Mouse (Mus musculus): ENCODE results near the gene Mad1l1.
"Not testable (repeated sequence)": the region's sequence is repeated elsewhere in the genome, so short reads cannot be mapped to it uniquely, and the experiment has no call there.

Gene Mad1l1

DNA sequence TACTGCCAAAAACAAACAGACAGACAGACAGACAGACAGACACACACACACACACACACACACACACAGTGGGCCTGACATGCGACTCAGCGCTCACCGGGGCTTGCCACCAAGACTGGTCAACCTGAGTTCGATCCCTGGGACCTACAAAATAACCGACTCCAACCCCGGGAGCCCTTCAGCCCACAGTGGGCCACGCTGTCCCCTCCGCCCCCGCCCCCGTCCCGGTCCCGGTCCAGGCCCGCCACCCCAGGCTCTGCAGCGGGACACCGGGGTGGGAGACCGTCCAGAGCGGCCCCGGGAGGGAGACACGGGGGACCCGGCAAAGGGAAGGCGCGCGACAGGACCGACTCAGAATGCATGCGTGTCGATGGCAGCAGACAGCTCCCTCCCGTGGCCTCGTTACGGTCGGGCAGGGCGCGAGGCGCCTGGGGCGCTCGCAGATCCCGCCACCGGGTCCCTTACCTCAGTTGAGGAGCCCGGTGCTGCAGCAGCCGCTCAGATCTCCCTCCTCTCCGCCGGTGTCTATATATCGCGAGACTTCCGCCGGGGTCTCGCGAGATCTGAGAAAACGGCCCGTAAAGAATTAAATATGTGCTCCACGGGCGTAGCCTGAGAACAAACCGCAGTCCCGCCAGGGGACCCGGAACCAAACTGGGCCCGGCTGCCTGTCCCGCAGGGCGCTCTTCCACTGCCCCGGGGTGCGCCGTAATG lies at the start of gene Mad1l1, which contains the start of gene Nudt1:
Gene Mad1l1, minus strand, starts transcription at position 511 of the 714 bp plus-strand sequence.
Gene Nudt1, plus strand, starts transcription at position 615 of the 714 bp plus-strand sequence.
- in situ Hi-C loops (cut with MboI; ENCODE audit: low sequenced_read_pairs) = no loop called here

- in situ Hi-C loops (cut with MboI; ENCODE audit: low sequenced_read_pairs) = no loop called here
These were observed 49.3 kb upstream of the Mad1l1 start for GRCm38 (mm10) chr5:140370446-140371254.

GRCm38 (mm10) chr5:140369466-140369865 lies 48.1 kb upstream of the Mad1l1 start:
- in situ Hi-C loops (cut with MboI; ENCODE audit: low sequenced_read_pairs) = no loop called here

- in situ Hi-C loops (cut with MboI; ENCODE audit: low sequenced_read_pairs) = no loop called here
These were observed 47.6 kb upstream of the Mad1l1 start for GRCm38 (mm10) chr5:140368926-140369325.

DNA sequence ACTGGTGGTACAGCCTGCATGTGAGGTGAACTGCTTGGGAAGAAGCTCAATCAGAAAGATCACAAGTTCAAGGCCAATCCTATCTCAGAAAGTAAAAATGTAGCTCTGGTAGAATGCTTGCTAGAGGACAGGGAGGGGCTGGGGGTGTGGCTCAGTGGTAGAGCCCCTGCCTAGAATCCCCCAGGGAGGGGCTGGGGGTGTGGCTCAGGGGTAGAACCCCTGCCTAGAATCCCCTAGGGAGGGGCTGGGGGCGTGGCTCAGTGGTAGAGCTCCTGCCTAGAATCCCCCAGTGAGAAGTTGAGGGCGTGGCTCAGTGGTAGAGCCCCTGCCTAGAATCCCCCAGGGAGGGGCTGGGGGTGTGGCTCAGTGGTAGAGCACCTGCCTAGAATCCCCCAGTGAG lies 46.8 kb upstream of the Mad1l1 start:
- in situ Hi-C loops (cut with MboI; ENCODE audit: low sequenced_read_pairs) = not testable (repeated sequence)

GRCm38 (mm10) chr5:140364415-140364814 lies 43.1 kb upstream of the Mad1l1 start:
- in situ Hi-C loops (cut with MboI; ENCODE audit: low sequenced_read_pairs) = no loop called here

DNA sequence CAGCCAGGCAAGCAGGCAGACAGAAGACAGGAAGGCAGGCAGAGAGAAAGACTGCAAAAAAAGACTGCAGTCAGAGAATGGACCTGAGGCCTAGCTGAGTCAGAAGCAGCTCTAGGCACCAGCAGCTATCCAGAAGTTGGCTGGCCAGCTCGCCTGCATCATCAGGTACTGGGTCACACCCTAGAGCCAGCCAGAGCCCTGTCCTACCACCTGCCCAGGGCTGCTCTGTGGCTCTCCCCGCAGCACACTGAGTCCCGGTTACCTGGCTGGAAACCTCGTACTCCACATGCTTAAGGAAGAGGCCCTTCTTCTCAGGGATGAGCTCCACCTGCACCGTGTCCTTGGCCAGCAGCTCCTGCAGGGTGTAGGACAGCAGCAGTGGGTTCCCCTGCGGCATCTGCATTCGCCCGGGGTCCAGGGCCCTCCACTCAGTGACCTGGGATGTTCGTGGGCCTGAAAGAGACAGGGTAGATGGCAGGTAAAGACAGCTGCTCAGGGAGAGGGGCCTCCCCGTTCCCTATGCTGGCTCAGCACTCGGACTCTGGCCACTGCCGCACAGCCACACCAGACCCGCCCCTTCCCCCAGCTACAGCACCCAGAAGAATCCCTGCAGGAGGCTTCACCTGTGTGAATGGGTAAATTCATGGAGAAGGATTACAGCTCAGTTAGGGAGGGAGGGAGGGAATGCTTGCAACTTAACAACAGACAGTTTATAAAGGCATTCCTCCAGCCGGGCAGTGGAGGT lies 38.8 kb upstream of the Mad1l1 start:
- in situ Hi-C loops (cut with MboI; ENCODE audit: low sequenced_read_pairs) = no loop called here

- in situ Hi-C loops (cut with MboI; ENCODE audit: low sequenced_read_pairs) = no loop called here
These were observed 36.1 kb upstream of the Mad1l1 start for GRCm38 (mm10) chr5:140357466-140357865.

DNA sequence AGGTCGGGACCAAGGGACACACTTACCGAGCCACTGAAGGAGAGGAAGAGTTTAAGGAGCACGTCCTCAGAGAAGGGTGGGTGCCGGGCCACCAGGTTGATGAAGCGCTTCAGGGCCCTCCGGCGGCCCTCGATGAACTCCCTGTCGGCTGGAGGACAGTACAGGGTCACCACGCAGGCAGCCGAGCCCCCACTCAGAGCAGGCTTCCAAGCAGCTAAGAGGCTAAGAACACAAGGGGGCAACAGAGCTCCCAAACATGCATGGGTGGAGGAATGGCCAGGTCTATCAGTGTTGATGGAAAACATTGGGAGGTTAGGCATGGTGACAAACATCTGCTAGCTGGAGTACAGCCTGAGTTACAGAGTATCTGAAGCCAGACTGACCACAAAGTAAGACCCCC lies 34.6 kb upstream of the Mad1l1 start:
- in situ Hi-C loops (cut with MboI; ENCODE audit: low sequenced_read_pairs) = no loop called here

DNA sequence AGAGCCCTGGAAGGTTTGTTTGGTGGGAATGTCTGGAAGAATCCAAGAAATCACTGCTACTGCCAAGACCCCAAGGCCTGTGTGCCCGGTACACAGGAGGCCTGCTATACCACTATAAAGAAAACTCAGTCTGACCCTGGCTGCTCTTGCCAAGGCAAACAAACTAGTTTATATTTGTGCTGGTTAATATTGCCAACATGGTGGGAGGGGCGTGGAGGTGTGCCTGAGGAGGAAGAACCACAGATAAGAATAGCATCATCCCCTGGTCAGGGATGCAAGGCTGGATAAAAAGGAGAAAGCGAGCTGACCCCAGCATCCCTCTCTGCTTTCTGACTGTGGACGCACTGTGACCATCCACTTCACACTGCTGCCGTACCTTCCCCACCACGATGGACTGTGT lies 31.0 kb upstream of the Mad1l1 start:
- in situ Hi-C loops (cut with MboI; ENCODE audit: low sequenced_read_pairs) = no loop called here

DNA sequence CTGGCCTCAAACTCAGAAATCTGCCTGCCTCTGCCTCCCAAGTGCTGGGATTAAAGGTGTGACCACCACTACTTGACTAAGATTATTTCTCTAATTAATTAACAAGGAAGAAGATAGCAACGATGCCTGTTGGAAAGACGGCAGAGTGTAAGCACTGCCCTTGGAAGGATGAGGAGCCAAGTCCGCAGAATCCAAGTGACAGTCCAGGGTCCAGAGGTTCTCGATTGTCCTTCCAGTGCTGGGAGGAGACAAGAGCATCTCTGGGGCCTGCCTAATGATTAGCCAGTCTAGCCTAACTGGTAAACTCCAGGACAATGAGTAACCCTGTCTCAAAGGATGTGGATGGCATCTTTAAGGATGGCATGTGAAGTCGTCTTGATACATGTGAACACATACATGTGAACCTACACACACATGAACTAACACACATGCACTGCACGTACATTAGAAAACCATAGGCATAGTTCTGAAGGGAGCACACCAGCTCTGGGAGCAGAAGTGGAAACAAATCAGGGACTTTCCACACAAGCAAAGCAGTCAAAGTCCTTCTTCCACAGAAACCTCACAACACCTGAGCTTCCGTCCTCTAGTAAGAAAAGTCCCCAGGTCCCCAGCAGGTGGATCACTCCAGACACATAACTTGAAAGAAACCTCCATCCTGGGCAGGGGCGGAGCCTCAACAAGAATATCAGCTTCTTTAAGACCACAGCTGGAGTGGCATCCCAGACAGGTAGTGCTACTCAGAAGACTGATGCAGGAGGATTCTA lies 29.6 kb upstream of the Mad1l1 start:
- in situ Hi-C loops (cut with MboI; ENCODE audit: low sequenced_read_pairs) = no loop called here

GRCm38 (mm10) chr5:140349882-140350281 lies 28.5 kb upstream of the Mad1l1 start:
- in situ Hi-C loops (cut with MboI; ENCODE audit: low sequenced_read_pairs) = loop anchor here (10.0 kb wide), 1 partner anchor 45 kb away; no protein-coding TSS in a partner anchor

- in situ Hi-C loops (cut with MboI; ENCODE audit: low sequenced_read_pairs) = loop anchor here (10.0 kb wide), 1 partner anchor 49 kb away; no protein-coding TSS in a partner anchor
These were observed 24.7 kb upstream of the Mad1l1 start for GRCm38 (mm10) chr5:140346050-140346449.

- in situ Hi-C loops (cut with MboI; ENCODE audit: low sequenced_read_pairs) = loop anchor here (10.0 kb wide), 1 partner anchor 50 kb away; no protein-coding TSS in a partner anchor
These were observed 23.9 kb upstream of the Mad1l1 start for GRCm38 (mm10) chr5:140345244-140345643.

GRCm38 (mm10) chr5:140342880-140343279 lies 21.5 kb upstream of the Mad1l1 start:
- in situ Hi-C loops (cut with MboI; ENCODE audit: low sequenced_read_pairs) = loop anchor here (10.0 kb wide), 1 partner anchor 52 kb away; no protein-coding TSS in a partner anchor

DNA sequence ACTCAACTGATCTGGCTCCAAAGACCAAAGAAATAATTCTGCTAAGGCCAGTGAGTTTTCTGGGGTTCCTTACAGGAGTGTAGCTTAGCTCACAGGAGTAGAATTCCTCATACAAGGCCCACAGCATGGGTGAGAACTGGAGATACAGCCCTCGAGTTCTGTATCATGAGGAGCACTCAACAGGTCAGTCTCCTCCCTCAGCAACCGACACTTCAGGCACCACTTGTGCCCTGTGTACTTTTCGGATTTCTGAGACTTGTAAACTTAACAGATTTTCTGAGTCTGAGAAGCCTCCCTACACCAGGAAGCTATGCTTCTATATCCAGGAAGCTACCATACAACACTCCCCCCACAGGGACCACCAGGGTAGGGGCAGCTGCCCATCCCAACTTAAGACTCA lies 18.5 kb upstream of the Mad1l1 start:
- in situ Hi-C loops (cut with MboI; ENCODE audit: low sequenced_read_pairs) = loop anchor here (10.0 kb wide), 1 partner anchor 55 kb away; no protein-coding TSS in a partner anchor

DNA sequence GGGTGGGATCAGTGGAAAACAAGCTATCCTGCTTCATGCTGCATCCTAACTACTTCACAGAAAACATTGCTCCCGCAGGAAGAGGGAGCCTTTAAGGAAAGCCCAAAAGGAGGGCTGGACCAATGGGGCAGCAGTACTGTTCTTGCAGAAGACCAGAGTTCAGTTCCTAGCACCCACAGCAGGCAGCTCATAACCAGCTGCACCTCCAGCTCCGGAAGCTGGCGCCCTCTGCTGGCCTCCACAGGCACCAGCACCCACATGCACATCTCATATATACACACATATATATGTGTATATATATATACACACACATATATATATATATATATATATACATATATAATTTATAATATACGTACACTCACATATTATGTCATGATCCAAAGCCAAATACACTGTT lies 17.4 kb upstream of the Mad1l1 start:
- in situ Hi-C loops (cut with MboI; ENCODE audit: low sequenced_read_pairs) = no loop called here

DNA sequence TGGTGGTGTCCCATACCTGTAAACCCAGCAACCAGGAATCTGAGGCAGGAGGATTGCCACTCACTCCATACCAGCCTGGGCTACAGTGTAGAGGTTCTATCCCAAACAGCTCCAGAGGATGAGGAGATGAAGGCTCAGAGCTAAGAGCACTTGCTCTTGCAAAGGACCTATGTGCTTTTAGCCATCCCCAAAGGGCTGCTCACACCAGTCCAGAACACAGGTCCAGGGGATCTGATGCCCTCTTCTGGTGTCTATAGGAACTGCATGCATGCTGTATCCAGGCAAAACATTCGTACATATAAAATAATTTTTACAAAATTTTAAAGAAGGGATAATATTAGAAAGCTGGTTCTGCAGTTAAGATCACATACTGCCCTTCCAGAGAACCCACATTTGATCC lies 15.3 kb upstream of the Mad1l1 start:
- in situ Hi-C loops (cut with MboI; ENCODE audit: low sequenced_read_pairs) = no loop called here

- in situ Hi-C loops (cut with MboI; ENCODE audit: low sequenced_read_pairs) = no loop called here
These were observed 12.3 kb upstream of the Mad1l1 start for GRCm38 (mm10) chr5:140333631-140334030.

GRCm38 (mm10) chr5:140332519-140332918 lies 11.2 kb upstream of the Mad1l1 start:
- in situ Hi-C loops (cut with MboI; ENCODE audit: low sequenced_read_pairs) = no loop called here
